Mouse (Mus musculus): ENCODE data around the gene Nqo1. TPM values are rescaled to one million over a fixed set of nuclear protein-coding genes. Genes with fewer than 3 reads are reported as not detected.

Gene Nqo1
- polyA plus RNA-seq, 1 experiment from 2014 or later, result 7.7 TPM

DNA sequence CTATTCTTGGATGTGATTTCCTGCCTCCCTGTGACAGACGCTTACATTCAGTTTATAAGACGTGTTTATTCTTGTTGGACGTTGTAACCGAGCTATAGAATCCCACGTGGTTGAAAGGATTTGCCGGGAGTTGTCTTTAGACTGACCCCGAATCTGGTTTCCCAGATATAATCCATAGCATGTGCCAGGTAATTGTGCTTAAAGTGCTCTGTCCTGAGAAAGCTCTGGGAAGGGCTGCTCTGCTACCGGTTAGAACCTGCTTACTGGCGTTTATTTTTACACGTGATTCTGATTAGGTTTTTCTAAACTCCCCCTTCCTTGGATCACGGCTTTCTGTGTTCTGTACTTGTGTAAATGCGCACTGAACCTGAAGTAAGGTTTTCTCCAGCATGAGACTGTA, 5.3 kb downstream of the Nqo1 start:
- no peak for DNase-seq (ENCODE audit: extremely low spot score, low spot score)
- Histone ChIP-seq H3K36me3 (replicated peaks) (no peaks in the 10 kb centered on the region), H3K27me3 (ENCODE audit: poor library complexity, severe bottlenecking) (no peaks in the 10 kb centered on the region), H3K4me3 (no peak overlapping the region), H3K9me3 (no peaks in the 10 kb centered on the region), H3K4me1 (peaks cover 24% of the 10 kb centered on the region), H3K27ac (peak overlapping the region; percentile 57; the same call in 1 of the 2 replicates)
- 58% methylated on average over 12 of the region's 12 CpGs for WGBS

DNA sequence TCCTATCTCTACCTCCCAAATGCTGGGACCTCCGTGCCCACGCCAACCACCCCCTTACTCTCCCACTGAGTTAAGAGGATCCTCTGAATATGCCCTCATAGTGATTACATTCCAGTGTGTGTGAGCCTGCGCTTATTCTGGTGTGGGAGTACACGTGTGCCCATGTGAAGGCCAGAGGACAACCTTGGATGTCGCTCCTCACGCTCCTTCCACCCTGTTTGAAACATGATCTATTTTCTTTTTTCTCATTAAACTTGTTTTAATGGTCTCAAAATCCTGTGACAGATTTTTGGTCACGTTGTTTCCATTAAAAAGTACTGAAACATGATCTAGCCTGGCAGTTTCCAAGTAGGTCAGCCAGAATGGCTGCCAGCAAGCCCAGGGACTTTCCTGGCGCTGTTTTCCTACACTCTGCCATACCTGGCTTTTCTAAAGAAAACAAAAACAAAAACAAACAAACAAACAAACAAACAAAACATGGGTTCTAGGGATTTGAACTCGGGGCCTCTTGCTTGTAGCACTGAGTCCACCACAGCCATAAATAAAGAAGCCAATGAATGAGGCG, 6.8 kb downstream of the Nqo1 start:
- H3K27me3 ChIP-seq (ENCODE audit: poor library complexity, severe bottlenecking), result no peaks in the 10 kb centered on the region
- no peaks in the 10 kb centered on the region for H3K36me3 ChIP-seq (replicated peaks)
- WGBS, result 86% methylated on average over 10 of the region's 10 CpGs
- DNase-seq (ENCODE audit: extremely low spot score, low spot score), result no peak
- H3K9me3 ChIP-seq, result no peaks in the 10 kb centered on the region
- H3K4me1 ChIP-seq, result peaks cover 12% of the 10 kb centered on the region
- no peak overlapping the region for H3K27ac ChIP-seq
- H3K4me3 ChIP-seq, result no peak overlapping the region

DNA sequence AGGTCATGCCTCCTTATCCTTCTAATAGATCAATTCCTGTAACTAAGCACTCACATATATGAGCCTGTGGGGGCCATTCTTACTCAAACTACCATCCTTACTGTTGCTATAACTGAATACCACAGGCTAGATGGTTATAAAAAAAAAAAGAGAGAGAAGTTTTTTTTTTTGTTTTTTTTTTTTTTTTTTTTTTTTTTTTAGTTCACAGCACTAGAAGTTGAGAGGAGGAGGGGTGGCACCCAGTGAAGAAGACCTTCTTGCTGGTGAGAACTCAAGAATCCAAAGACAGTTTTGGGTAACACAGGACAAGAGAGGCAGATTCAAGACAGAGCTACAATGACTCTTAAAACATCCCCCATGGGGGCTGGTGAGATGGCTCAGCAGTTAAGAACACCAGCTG, 7.6 kb downstream of the Nqo1 start:
- no peak for DNase-seq (ENCODE audit: extremely low spot score, low spot score)
- H3K4me3 ChIP-seq, result no peak overlapping the region
- H3K27me3 ChIP-seq (ENCODE audit: poor library complexity, severe bottlenecking), result no peaks in the 10 kb centered on the region
- H3K27ac ChIP-seq, result no peak overlapping the region
- no peaks in the 10 kb centered on the region for H3K36me3 ChIP-seq (replicated peaks)
- peaks cover 12% of the 10 kb centered on the region for H3K4me1 ChIP-seq
- H3K9me3 ChIP-seq, result no peaks in the 10 kb centered on the region

DNA sequence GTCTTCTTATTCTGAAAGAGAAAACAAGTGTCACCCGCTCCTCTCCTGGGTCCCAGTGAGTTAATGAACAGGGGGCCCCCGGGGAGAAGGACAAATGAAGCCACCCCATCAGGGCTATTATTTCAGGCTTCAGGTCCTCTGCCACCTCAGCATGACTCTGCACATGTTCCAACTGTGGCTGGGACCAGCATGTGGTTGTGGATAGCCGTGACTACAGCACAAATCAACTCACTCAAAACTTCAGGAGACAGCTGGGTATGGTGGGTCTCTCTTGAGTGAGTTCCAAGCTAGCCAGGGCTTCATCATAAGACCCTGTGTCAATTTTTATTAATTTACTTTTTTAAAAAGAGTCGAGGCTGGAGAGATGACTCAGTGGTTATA, 11.9 kb downstream of the Nqo1 start:
- no peak for DNase-seq (ENCODE audit: extremely low spot score, low spot score)
- 77% methylated on average over 4 of the region's 4 CpGs for WGBS
- Histone ChIP-seq H3K4me1 (no peaks in the 10 kb centered on the region), H3K27ac (no peak overlapping the region), H3K36me3 (replicated peaks) (no peaks in the 10 kb centered on the region), H3K9me3 (no peaks in the 10 kb centered on the region), H3K4me3 (no peak overlapping the region), H3K27me3 (ENCODE audit: poor library complexity, severe bottlenecking) (no peaks in the 10 kb centered on the region)

DNA sequence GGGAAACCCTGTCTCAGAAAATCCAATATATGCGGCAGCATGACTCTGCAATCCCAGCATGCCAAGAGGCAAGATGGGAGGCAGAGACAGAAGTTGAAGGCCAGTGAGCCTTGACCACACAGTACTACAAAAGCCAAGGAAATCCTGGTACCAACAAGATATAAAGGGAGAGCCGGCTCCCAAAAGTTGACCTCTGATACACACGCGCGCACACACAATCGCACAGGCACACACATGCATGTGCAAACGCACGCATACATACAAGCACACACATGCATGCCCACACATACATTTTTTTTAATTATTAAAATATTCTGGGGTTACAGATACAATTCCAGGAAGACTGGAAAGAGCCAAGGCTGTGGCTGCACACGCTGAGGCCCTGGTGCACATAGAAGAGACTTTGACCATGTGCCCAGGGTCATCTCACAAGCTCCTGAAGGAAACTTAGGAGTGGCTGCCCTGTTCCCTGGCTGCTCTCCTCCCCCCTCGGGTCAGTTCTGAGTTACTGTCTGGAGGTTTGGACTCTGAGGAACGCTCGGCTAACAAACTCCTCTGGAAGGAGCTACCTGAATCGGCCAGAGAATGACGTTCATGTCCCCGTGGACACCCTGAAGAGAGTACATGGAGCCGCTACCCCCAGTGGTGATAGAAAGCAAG, 12.4 kb downstream of the Nqo1 start:
- H3K9me3 ChIP-seq, result no peaks in the 10 kb centered on the region
- H3K27ac ChIP-seq, result no peak overlapping the region
- 92% methylated on average over 16 of the region's 16 CpGs for WGBS
- no peaks in the 10 kb centered on the region for H3K27me3 ChIP-seq (ENCODE audit: poor library complexity, severe bottlenecking)
- H3K4me1 ChIP-seq, result no peaks in the 10 kb centered on the region
- no peak overlapping the region for H3K4me3 ChIP-seq
- DNase-seq (ENCODE audit: extremely low spot score, low spot score), result no peak
- H3K36me3 ChIP-seq (replicated peaks), result no peaks in the 10 kb centered on the region

DNA sequence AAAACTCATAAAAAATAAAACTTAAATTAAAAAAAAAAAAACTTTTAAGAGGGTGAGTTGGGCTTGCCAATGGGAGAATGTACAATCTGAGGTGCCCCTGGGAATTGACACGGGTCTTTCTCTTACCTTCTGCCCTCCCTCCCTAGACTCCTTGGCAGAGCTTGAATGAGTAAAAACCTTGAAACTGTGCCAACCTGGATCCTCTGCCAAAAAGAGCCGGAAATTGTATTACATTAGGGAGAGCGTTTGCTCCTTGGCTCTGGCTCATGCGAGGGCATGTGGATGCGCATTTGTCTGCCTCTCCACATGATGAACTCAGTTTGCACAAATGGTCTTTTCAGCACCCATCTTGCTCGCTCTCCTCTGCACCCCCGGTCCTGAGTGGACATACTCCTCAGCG, 13.4 kb downstream of the Nqo1 start:
- 94% methylated on average over 8 of the region's 8 CpGs for WGBS
- DNase-seq (ENCODE audit: extremely low spot score, low spot score), result no peak
- H3K27ac ChIP-seq, result no peak overlapping the region

DNA sequence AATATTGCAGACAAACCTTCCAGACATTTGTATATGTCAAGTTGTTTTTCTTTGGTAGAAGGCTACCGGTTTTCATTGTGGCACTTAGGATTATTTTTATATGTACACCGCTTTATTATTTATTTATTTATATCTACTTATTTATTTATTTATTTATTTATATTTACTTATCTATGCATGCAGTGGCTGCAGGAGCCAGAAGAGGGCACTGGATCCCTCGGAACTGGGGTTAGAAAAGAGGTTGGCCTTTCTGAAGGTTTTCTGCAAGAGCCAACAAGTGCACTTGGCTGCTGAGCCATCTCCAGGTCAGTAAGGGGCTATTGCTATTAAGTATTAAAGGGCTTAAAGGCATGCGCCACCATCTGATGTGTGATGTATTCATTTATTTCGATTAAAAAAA, 15.1 kb downstream of the Nqo1 start:
- H3K4me1 ChIP-seq, result no peaks in the 10 kb centered on the region
- H3K9me3 ChIP-seq, result no peaks in the 10 kb centered on the region
- 70% methylated on average over 5 of the region's 5 CpGs for WGBS
- no peak overlapping the region for H3K4me3 ChIP-seq
- H3K27ac ChIP-seq, result no peak overlapping the region
- no peaks in the 10 kb centered on the region for H3K27me3 ChIP-seq (ENCODE audit: poor library complexity, severe bottlenecking)
- no peaks in the 10 kb centered on the region for H3K36me3 ChIP-seq (replicated peaks)
- DNase-seq (ENCODE audit: extremely low spot score, low spot score), result no peak

More for the DNA sequence above, 13.4 kb downstream of the Nqo1 start:
- Histone ChIP-seq H3K36me3 (replicated peaks) (no peaks in the 10 kb centered on the region), H3K9me3 (no peaks in the 10 kb centered on the region), H3K27me3 (ENCODE audit: poor library complexity, severe bottlenecking) (no peaks in the 10 kb centered on the region), H3K4me3 (no peak overlapping the region), H3K4me1 (no peaks in the 10 kb centered on the region)

DNA sequence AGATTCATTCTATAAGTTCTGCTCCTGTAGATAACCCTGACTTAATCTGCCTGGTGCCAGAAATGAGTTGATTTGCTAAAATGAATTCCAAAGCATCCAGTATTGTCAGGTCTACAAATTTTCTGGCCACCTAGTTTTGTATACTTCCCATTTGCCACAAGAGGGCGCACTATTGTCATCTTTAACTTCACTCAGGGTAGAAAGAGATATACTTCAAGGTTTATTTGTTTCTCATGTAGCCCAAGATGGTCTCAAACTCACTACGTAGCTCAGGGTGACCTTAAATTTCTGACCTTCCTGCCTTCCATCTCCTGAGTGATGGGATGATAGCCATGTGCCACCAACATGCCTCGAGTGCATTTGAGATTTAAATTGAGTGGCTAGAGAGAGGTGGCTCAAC, 16.4 kb downstream of the Nqo1 start:
- Histone ChIP-seq H3K27me3 (ENCODE audit: poor library complexity, severe bottlenecking) (no peaks in the 10 kb centered on the region), H3K4me3 (no peak overlapping the region), H3K4me1 (no peaks in the 10 kb centered on the region), H3K9me3 (no peaks in the 10 kb centered on the region), H3K36me3 (replicated peaks) (no peaks in the 10 kb centered on the region), H3K27ac (no peak overlapping the region)
- no peak for DNase-seq (ENCODE audit: extremely low spot score, low spot score)
- WGBS, result 32% methylated on average over 3 of the region's 3 CpGs

DNA sequence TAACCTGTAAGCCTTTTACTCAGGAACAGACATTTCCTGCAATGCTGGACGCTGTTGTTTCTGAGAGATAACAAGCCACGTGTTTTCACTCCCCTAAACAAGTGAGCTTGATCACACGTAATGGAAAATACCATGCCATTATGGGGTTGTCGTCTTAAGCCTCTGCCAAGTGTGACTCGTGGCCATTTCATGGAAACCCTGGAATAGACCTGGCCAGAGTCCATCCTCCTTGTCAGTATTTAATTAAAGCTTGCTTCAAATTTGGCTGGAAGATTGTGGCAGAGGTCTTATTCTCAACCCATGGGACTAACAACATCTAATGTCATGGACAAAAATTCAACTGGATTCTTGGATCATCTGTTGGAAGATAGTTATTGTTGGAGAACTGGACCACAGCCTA, 16.8 kb downstream of the Nqo1 start:
- H3K27me3 ChIP-seq (ENCODE audit: poor library complexity, severe bottlenecking), result no peaks in the 10 kb centered on the region
- no peak overlapping the region for H3K27ac ChIP-seq
- H3K4me1 ChIP-seq, result no peaks in the 10 kb centered on the region
- H3K36me3 ChIP-seq (replicated peaks), result no peaks in the 10 kb centered on the region
- H3K4me3 ChIP-seq, result no peak overlapping the region
- no peaks in the 10 kb centered on the region for H3K9me3 ChIP-seq
- WGBS, result 68% methylated on average over 5 of the region's 5 CpGs
- DNase-seq (ENCODE audit: extremely low spot score, low spot score), result no peak

DNA sequence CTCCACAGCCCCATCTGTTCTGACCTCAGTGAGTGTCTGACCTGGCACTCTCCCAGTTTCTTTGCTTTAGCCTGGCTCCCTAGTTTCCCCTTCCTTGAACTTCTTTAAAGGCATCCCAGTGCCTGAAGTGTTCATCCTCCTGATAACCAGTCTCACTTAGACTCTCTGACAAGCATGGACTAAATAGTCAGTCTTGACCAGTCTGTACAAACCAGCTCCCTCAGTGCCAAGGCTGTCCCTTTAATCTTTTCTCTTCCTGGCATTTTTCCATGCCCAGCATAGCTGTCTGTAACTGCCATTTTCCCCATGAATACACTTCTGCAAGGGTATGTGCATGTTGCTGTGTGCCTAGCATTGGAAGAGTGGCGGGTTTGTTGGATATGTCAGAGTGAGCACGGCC, 17.9 kb downstream of the Nqo1 start:
- 85% methylated on average over 2 of the region's 2 CpGs for WGBS
- Histone ChIP-seq H3K27me3 (ENCODE audit: poor library complexity, severe bottlenecking) (no peaks in the 10 kb centered on the region), H3K4me1 (no peaks in the 10 kb centered on the region), H3K9me3 (no peaks in the 10 kb centered on the region), H3K27ac (no peak overlapping the region), H3K36me3 (replicated peaks) (peaks cover 8% of the 10 kb centered on the region), H3K4me3 (no peak overlapping the region)
- peak; percentile 8 for DNase-seq (ENCODE audit: extremely low spot score, low spot score)

DNA sequence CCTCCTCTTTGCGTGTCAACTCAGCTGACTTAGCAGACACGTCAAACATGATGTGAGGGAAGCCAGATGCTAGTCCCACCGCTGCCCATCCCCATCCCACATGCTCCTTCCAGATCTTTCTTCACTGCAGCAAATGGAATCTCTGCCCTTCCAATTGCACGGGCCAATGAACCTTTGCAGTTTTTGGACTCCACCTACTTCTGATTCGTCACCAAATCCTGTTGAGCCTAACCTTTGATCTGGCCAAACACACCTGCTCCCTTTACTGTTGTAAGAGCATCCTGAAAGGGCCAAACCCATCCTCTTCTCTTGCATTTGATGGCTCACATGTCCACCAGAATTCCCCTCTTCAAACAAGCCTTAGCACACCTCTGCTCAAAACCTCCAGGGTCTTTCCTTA, 18.4 kb downstream of the Nqo1 start:
- Histone ChIP-seq H3K27ac (no peak overlapping the region), H3K9me3 (no peaks in the 10 kb centered on the region), H3K27me3 (ENCODE audit: poor library complexity, severe bottlenecking) (no peaks in the 10 kb centered on the region), H3K4me1 (no peaks in the 10 kb centered on the region), H3K4me3 (no peak overlapping the region), H3K36me3 (replicated peaks) (peaks cover 10% of the 10 kb centered on the region)
- WGBS, result 67% methylated on average over 5 of the region's 5 CpGs
- no peak for DNase-seq (ENCODE audit: extremely low spot score, low spot score)

DNA sequence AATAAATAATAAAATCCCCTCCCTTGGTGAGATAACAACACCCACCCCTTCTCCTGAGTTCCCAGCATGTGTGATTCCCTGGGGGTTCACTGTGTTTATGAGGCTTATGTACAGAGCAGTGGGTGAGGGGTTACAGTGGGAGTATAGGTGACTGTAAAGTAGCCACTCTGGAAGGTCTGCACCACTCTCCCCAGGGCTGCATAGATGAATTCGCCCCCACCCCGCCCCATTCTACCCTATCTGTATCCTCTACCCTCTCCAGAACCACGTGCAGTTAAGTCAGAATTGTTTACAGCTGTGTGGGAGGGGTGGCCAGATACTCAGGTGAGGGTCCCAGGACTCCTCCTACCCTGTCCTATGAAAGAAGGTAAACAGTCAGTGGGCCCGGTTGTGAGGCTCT, 20.1 kb downstream of the Nqo1 start:
- 74% methylated on average over 4 of the region's 4 CpGs for WGBS

DNA sequence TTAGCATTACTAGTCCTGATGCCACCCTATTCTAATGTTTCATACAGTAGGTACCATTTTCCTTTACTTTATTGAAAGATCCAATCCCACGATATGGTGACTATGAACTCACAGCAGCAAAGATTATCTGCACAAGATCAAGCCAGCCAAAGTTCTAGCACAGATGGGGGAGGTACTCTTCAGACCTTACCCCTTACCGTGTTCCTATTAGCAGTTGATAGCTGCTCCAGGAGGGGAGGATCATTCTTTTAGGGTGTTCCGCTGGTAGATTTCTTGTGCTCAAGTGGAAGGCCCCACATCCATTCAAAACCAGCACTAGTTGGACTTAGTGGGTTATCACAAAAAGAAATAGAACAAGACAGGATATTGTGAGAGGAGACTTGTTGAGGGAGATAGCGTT, 21.3 kb downstream of the Nqo1 start:
- no peak for DNase-seq (ENCODE audit: extremely low spot score, low spot score)
- H3K9me3 ChIP-seq, result no peaks in the 10 kb centered on the region
- H3K27ac ChIP-seq, result no peak overlapping the region
- no peak overlapping the region for H3K4me3 ChIP-seq
- no peaks in the 10 kb centered on the region for H3K4me1 ChIP-seq
- peaks cover 21% of the 10 kb centered on the region for H3K36me3 ChIP-seq (replicated peaks)
- H3K27me3 ChIP-seq (ENCODE audit: poor library complexity, severe bottlenecking), result no peaks in the 10 kb centered on the region
- WGBS, result 93% methylated on average over 4 of the region's 4 CpGs

More for the DNA sequence above, 20.1 kb downstream of the Nqo1 start:
- H3K4me1 ChIP-seq, result no peaks in the 10 kb centered on the region
- H3K9me3 ChIP-seq, result no peaks in the 10 kb centered on the region
- peaks cover 21% of the 10 kb centered on the region for H3K36me3 ChIP-seq (replicated peaks)
- H3K27ac ChIP-seq, result no peak overlapping the region
- H3K27me3 ChIP-seq (ENCODE audit: poor library complexity, severe bottlenecking), result no peaks in the 10 kb centered on the region
- DNase-seq (ENCODE audit: extremely low spot score, low spot score), result no peak
- no peak overlapping the region for H3K4me3 ChIP-seq

DNA sequence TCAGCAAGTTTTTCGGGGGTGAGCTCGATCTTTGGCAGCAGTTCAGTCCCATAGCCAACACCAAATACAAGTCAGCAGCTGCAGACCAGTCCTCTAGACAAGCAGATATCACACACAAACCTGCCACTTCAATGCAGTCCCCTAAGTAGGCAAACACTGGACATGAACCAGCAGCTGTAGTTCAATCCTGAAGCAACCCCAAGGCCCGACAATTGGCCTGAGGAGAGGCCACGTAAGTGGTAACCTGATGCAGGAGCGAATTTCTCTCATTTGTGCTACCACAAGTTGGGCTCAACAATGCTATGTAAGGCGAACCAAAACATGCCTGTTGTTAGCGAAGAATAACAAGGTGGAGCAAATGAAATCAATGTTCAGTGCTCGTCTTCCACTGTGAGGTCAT, 22.3 kb downstream of the Nqo1 start:
- H3K36me3 ChIP-seq (replicated peaks), result peaks cover 21% of the 10 kb centered on the region
- no peaks in the 10 kb centered on the region for H3K4me1 ChIP-seq
- no peak overlapping the region for H3K27ac ChIP-seq
- DNase-seq (ENCODE audit: extremely low spot score, low spot score), result no peak
- H3K27me3 ChIP-seq (ENCODE audit: poor library complexity, severe bottlenecking), result no peaks in the 10 kb centered on the region
- WGBS, result 93% methylated on average over 8 of the region's 8 CpGs
- H3K9me3 ChIP-seq, result no peaks in the 10 kb centered on the region
- H3K4me3 ChIP-seq, result no peak overlapping the region
